Mouse (Mus musculus) cerebellum, adult 2 months (tissue): ENCODE results near the gene Foxo3.

Experiments
- CTCF ChIP-seq: fragments of 200-500 bp; IDR thresholded peaks from 2 replicates; pipeline ENCODE4 v1.5.1; 2011; ENCODE audit warnings: low read depth, mild to moderate bottlenecking, control low read depth, low read length, moderate library complexity, borderline replicate concordance; ENCODE audit not compliant: insufficient read depth
- POLR2A ChIP-seq: fragments of 200-500 bp; IDR thresholded peaks from 2 replicates; pipeline ENCODE4 v1.6.1; 2011; ENCODE audit warnings: low read length, control low read depth, borderline replicate concordance; ENCODE audit not compliant: insufficient read depth

GRCm38 (mm10) chr10:42178751-42179150 is 97.8 kb downstream of the Foxo3 start:
- TF ChIP-seq CTCF (no peak), POLR2A (no peak)
